Mouse (Mus musculus) CH12.LX (cell line): ENCODE results near the gene C2.

Experiments used
- CHD2 ChIP-seq: IDR thresholded peaks from 2 replicates; pipeline ENCODE4 v1.6.1; 2011; ENCODE audit warnings: low read length, improper control_type of control experiment
- CTCF ChIP-seq, 2 experiments: IDR thresholded peaks in 1 of 2; conservative IDR thresholded peaks in 1 of 2; 2 replicates each; pipeline ENCODE4 v1.5.1; 2011 to 2012; ENCODE audit warnings: low read depth in 2 of 2, low read length in 2 of 2, improper control_type of control experiment in 1 of 2, inconsistent platforms in 1 of 2, mild to moderate bottlenecking in 1 of 2, moderate library complexity in 1 of 2
- EP300 ChIP-seq: IDR thresholded peaks from 2 replicates; pipeline ENCODE4 v1.6.1; 2011; ENCODE audit warnings: low read length, improper control_type of control experiment
- GABPA ChIP-seq: IDR thresholded peaks from 2 replicates; pipeline ENCODE4 v1.6.1; 2012; ENCODE audit warnings: low read depth, low read length, improper control_type of control experiment, inconsistent platforms; ENCODE audit not compliant: insufficient replicate concordance
- IRF4 ChIP-seq: IDR thresholded peaks from 2 replicates; pipeline ENCODE4 v1.6.1; 2014; ENCODE audit warnings: low read depth, mild to moderate bottlenecking, inconsistent platforms, low read length, improper control_type of control experiment
- MEF2A ChIP-seq: IDR thresholded peaks from 2 replicates; pipeline ENCODE4 v1.6.1; 2014; ENCODE audit warnings: low read depth, mild to moderate bottlenecking, inconsistent platforms, low read length, improper control_type of control experiment, borderline replicate concordance
- POLR2AphosphoS2 ChIP-seq: IDR thresholded peaks from 2 replicates; pipeline ENCODE4 v1.6.1; 2011; ENCODE audit warnings: low read depth, low read length, improper control_type of control experiment
- ZC3H11A ChIP-seq: IDR thresholded peaks from 2 replicates; pipeline ENCODE4 v1.6.1; 2012; ENCODE audit warnings: low read depth, mild to moderate bottlenecking, inconsistent platforms, low read length, improper control_type of control experiment

- TF ChIP-seq EP300 (no peak), POLR2AphosphoS2 (no peak), CTCF (conservative IDR thresholded peaks at IDR 0.05 in 1 of 2, IDR thresholded peaks at IDR 0.05 in 1 of 2; ENCODE audit: low read depth in 2 of 2, low read length in 2 of 2) (no peak), ZC3H11A (no peak), IRF4 (no peak), CHD2 (no peak), GABPA (no peak), MEF2A (no peak)
These were observed 7.9 kb downstream of the C2 start for GRCm38 (mm10) chr17:34890074-34890743.
